Mouse (Mus musculus) spleen, adult 2 months (tissue): ENCODE results near the gene 1700028K03Rik.

ENCODE experiments used
- CTCF ChIP-seq: fragments of 200-500 bp; IDR thresholded peaks from 2 replicates; pipeline ENCODE4 v1.5.1; 2011; ENCODE audit warnings: mild to moderate bottlenecking, inconsistent platforms; ENCODE audit not compliant: insufficient read depth, insufficient read length, insufficient replicate concordance; ENCODE audit errors: extremely low read depth
- POLR2A ChIP-seq: fragments of 200-500 bp; IDR thresholded peaks from 2 replicates; pipeline ENCODE4 v1.6.1; 2011; ENCODE audit warnings: low read depth, low read length, inconsistent platforms

DNA sequence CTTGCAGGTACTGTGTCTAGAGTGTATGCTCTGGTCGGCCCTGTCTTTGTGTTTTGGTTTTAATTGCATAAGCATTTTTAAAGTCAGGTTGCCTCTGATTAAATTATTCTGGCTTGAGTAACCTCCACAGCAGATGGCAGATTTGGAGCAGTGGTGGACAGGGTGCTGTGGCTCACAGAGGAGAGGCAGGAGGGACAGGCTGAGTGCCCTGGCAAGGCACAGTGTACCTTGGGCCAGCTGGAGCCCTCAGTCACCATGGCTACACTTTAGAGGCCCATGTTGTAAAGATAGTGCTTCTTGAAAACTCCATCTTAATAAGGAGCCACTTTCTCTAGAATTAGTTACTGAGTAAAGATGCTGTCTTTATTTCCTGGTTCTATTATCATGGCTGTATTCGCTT lies 38.5 kb upstream of the 1700028K03Rik start:
- TF ChIP-seq CTCF (no peak), POLR2A (no peak)
